Mouse (Mus musculus) ES-E14 (cell line): ENCODE data around the gene Fars2.

Source experiments
- CHD2 ChIP-seq: IDR thresholded peaks from 2 replicates; pipeline ENCODE4 v1.6.1; 2014; ENCODE audit warnings: mild to moderate bottlenecking, low read depth, low read length, inconsistent platforms
- MAFK ChIP-seq: IDR thresholded peaks from 2 replicates; pipeline ENCODE4 v1.6.1; 2014; ENCODE audit warnings: mild to moderate bottlenecking, low read depth, low read length, inconsistent platforms; ENCODE audit not compliant: insufficient read depth
- ZNF384 ChIP-seq: IDR thresholded peaks from 2 replicates; pipeline ENCODE4 v1.6.1; 2012; ENCODE audit warnings: low read depth, low read length, inconsistent platforms

DNA sequence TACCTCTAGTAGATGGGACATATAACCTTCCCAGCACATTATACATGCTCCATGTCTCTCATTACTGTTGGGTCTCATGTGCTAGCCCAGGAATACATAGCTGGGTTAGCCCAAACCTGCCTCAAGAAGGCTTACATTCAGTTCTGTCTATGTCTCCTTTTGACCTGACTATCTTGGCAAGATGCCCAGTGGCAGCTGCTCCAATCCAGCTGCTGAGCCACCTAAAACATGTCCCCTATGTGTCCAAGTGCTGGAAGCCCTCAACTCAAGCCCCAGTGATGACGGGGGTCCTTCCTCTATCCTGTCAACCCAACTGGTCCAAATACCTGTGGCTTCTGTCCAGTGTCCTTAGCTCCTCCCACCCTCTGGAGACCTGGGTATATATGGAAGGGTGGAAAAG lies 437.5 kb downstream of the Fars2 start:
- TF ChIP-seq CHD2, result no peak
- TF ChIP-seq MAFK, result no peak
- TF ChIP-seq ZNF384, result no peak
